8 mouse cellular contexts compared by ENCODE assay signal in the genomic region with DNA sequence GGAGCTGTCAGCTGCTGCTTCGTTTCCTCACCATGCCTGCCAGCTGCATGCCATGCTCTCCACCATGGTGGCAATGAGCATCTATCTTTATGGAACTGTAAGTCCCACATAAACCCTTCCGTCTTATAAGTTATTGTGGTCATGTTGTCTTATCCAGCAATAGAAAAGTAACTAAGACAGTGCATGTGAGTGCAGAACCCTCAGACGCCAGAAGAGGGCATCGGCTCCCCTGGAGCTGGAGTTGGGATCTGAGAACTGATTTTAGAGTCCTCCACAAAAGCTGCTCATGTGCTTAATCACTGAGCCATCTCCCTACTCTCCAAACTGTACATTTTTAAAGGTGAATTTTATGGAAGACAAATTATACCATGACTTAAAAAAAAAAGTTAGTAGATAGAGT. TPM values are rescaled to one million over a fixed set of nuclear protein-coding genes. Genes with fewer than 3 reads are reported as not detected.
A peak's percentile ranks its signal among the peaks of the same experiment; 100 is the strongest.
DNase-seq lines count a peak whose midpoint lies in the region; ATAC-seq and TF ChIP-seq lines count a peak whose summit lies in the region.
"Had no signal": no experiment of that assay in that cellular context is flagged by ENCODE, and none has a peak within 500 bp of the region (broad histone marks: within the 10 kb centered on the region; RNA-seq: fewer than 3 reads in every experiment).

No protein-coding gene starts in this region.

- no peak for TF ChIP-seq EP300 in stomach, postnatal 0 days (optimal IDR thresholded peaks at IDR 0.05)

- WGBS in stomach, postnatal 0 days: 61% methylated on average over 4 of the region's 4 CpGs

- H3K27ac ChIP-seq in stomach, postnatal 0 days (replicated peaks): no peak overlapping the region
- H3K27ac ChIP-seq: liver, embryonic 13.5 days had no signal

- H3K4me2 ChIP-seq in stomach, postnatal 0 days (replicated peaks; ENCODE audit: low read depth): no peak overlapping the region
- H3K4me2 ChIP-seq: liver, embryonic 13.5 days had no signal

- no peak overlapping the region for H3K9ac ChIP-seq in stomach, postnatal 0 days (ENCODE audit: low read length)
- H3K9ac ChIP-seq: liver, embryonic 13.5 days had no signal

- H3K36me3 ChIP-seq in E14TG2a.4 (ENCODE audit: insufficient read depth, low read length): no peaks in the 10 kb centered on the region
- no peaks in the 10 kb centered on the region for H3K36me3 ChIP-seq in stomach, postnatal 0 days (ENCODE audit: control insufficient read depth, insufficient read depth, low read length)
- H3K36me3 ChIP-seq: liver, embryonic 13.5 days had no signal

- DNase-seq in layer of hippocampus, postnatal 10 days (ENCODE audit: low spot score in 2 of 2): peak; percentile 41 to 57
- no peak for DNase-seq in layer of hippocampus, adult 9-10 months (ENCODE audit: low spot score)
- DNase-seq in T-cell, adult 2 months (ENCODE audit: low spot score): peak; percentile 52
- peak; percentile 69 for DNase-seq in heart, postnatal 4 days
- DNase-seq in stomach, postnatal 0 days (ENCODE audit: low spot score): no peak
- DNase-seq: liver, embryonic 13.5 days had no signal

- H3K4me1 ChIP-seq in E14TG2a.4 (replicated peaks; ENCODE audit: low read depth, low read length): peaks cover 32% of the 10 kb centered on the region
- no peaks in the 10 kb centered on the region for H3K4me1 ChIP-seq in stomach, postnatal 0 days (replicated peaks; ENCODE audit: control insufficient read depth, insufficient read depth)

- no peak for ATAC-seq in stomach, postnatal 0 days (ENCODE audit: low FRiP score, low TSS enrichment)
- no peak for ATAC-seq in activated CD4-positive, CD25-positive, alpha-beta regulatory T cell, adult 4 months

- H3K4me3 ChIP-seq in E14TG2a.4 (replicated peaks; ENCODE audit: low read length): no peak overlapping the region
- H3K4me3 ChIP-seq in stomach, postnatal 0 days (ENCODE audit: low read depth, low read length): no peak overlapping the region
- H3K4me3 ChIP-seq: liver, embryonic 13.5 days had no signal

- peaks cover 8% of the 10 kb centered on the region for H3K27me3 ChIP-seq in E14TG2a.4 (ENCODE audit: insufficient read depth, low read length)
- H3K27me3 ChIP-seq in stomach, postnatal 0 days (ENCODE audit: control insufficient read depth, insufficient read depth, low read length): no peaks in the 10 kb centered on the region

- no peaks in the 10 kb centered on the region for H3K9me3 ChIP-seq in E14TG2a.4 (ENCODE audit: low read length)
- no peaks in the 10 kb centered on the region for H3K9me3 ChIP-seq in stomach, postnatal 0 days (ENCODE audit: control insufficient read depth, low read length)
- H3K9me3 ChIP-seq: liver, embryonic 13.5 days had no signal

- peak; percentile 71 for TF ChIP-seq CTCF in E14TG2a.4 (conservative IDR thresholded peaks at IDR 0.05; ENCODE audit: low read length)
- TF ChIP-seq CTCF in stomach, postnatal 0 days (IDR thresholded peaks at IDR 0.05; ENCODE audit: low read depth): peak; percentile 68

RNA-seq across cellular contexts. Expression of gene She, which starts 14.1 kb away (rescaled TPM):
- 1 to 10 TPM; 4.0 to 4.2 TPM for total RNA-seq in layer of hippocampus, postnatal 10 days (2021)
- total RNA-seq in heart, postnatal 4 days (2021): 10 to 100 TPM; 23.5 to 23.8 TPM
- polyA plus RNA-seq in stomach, postnatal 0 days (2015; fragmentation: Nextera tagmentation; extraction: Ambion mirVana): 1.4 and 1.5 TPM in 2 replicates
- polyA plus RNA-seq in activated CD4-positive, CD25-positive, alpha-beta regulatory T cell, adult 4 months (2017; shearing (Covaris generic)): 10 to 100 TPM in 1 of 2 experiments, 1 to 10 TPM in 1; 8.7 to 10.2 TPM

RNA-seq across cellular contexts. Expression of gene Ube2q1, which starts 43.6 kb away (rescaled TPM):
- total RNA-seq in layer of hippocampus, postnatal 10 days (2021): 10 to 100 TPM; 78.9 to 80.0 TPM
- total RNA-seq in heart, postnatal 4 days (2021): 10 to 100 TPM; 37.9 to 40.0 TPM
- polyA plus RNA-seq in stomach, postnatal 0 days (2015; fragmentation: Nextera tagmentation; extraction: Ambion mirVana): 6.4 and 6.5 TPM in 2 replicates
- polyA plus RNA-seq in activated CD4-positive, CD25-positive, alpha-beta regulatory T cell, adult 4 months (2017; shearing (Covaris generic)): 10 to 100 TPM; 12.8 to 20.7 TPM

RNA-seq across cellular contexts. Expression of gene Chrnb2, which starts 52.6 kb away (rescaled TPM):
- 10 to 100 TPM; 26.3 to 26.4 TPM for total RNA-seq in layer of hippocampus, postnatal 10 days (2021)
- total RNA-seq in heart, postnatal 4 days (2021): under 1 TPM; 0.09 to 0.17 TPM
- 0.68 and 0.81 TPM in 2 replicates for polyA plus RNA-seq in stomach, postnatal 0 days (2015; fragmentation: Nextera tagmentation; extraction: Ambion mirVana)
- polyA plus RNA-seq in activated CD4-positive, CD25-positive, alpha-beta regulatory T cell, adult 4 months (2017; shearing (Covaris generic)): 1 to 10 TPM; 1.3 to 1.4 TPM

Comparison
In these comparisons a context has a peak if more than half of its experiments do, and no peak if none do; other contexts are left out.
1. DNase-seq: peak in layer of hippocampus, postnatal 10 days (2 of 2), T-cell, adult 2 months (single experiment) and heart, postnatal 4 days (single experiment); none in layer of hippocampus, adult 9-10 months (single experiment) and stomach, postnatal 0 days (single experiment).
2. RNA of gene She, which starts 14.1 kb away (total RNA-seq): 23.5 to 23.8 TPM in heart, postnatal 4 days; 4.0 to 4.2 TPM in layer of hippocampus, postnatal 10 days; every median in the first group is over 4 times any median in the second.
3. RNA of gene Chrnb2, which starts 52.6 kb away (total RNA-seq): 26.3 to 26.4 TPM in layer of hippocampus, postnatal 10 days; 0.09 to 0.17 TPM in heart, postnatal 4 days; every median in the first group is over 10 times any median in the second.